Mouse (Mus musculus): ENCODE measurements around the gene Zbtb16.

Gene Zbtb16

GRCm38 (mm10) chr9:48710355-48711295 lies 125.4 kb downstream of the Zbtb16 start:
- no peak for DNase-seq (ENCODE audit: low read depth, low spot score)

- no peak for DNase-seq (ENCODE audit: low read depth, low spot score)
Observed at GRCm38 (mm10) chr9:48707824-48708229, 128.2 kb downstream of the Zbtb16 start.

GRCm38 (mm10) chr9:48707134-48707823 lies 128.7 kb downstream of the Zbtb16 start:
- peak; percentile 28 for DNase-seq (ENCODE audit: low read depth, low spot score)

- DNase-seq (ENCODE audit: low read depth, low spot score), result no peak
Observed at GRCm38 (mm10) chr9:48701296-48701695, 134.7 kb downstream of the Zbtb16 start.

GRCm38 (mm10) chr9:48700871-48701270 lies 135.2 kb downstream of the Zbtb16 start:
- DNase-seq (ENCODE audit: low read depth, low spot score), result no peak

- no peak for DNase-seq (ENCODE audit: low read depth, low spot score)
Observed at GRCm38 (mm10) chr9:48697470-48697815, 138.6 kb downstream of the Zbtb16 start.

- no peak for DNase-seq (ENCODE audit: low read depth, low spot score)
Observed at GRCm38 (mm10) chr9:48696731-48697469, 139.1 kb downstream of the Zbtb16 start.

GRCm38 (mm10) chr9:48696330-48696729 lies 139.7 kb downstream of the Zbtb16 start:
- no peak for DNase-seq (ENCODE audit: low read depth, low spot score)

- no peak for DNase-seq (ENCODE audit: low read depth, low spot score)
Observed at GRCm38 (mm10) chr9:48695796-48696195, 140.2 kb downstream of the Zbtb16 start.

GRCm38 (mm10) chr9:48694616-48695061 lies 141.4 kb downstream of the Zbtb16 start:
- DNase-seq (ENCODE audit: low read depth, low spot score), result no peak

GRCm38 (mm10) chr9:48693696-48694095 lies 142.3 kb downstream of the Zbtb16 start:
- no peak for DNase-seq (ENCODE audit: low read depth, low spot score)

- no peak for DNase-seq (ENCODE audit: low read depth, low spot score)
Observed at GRCm38 (mm10) chr9:48689718-48689980, 146.4 kb downstream of the Zbtb16 start.

- DNase-seq (ENCODE audit: low read depth, low spot score), result no peak
Observed at GRCm38 (mm10) chr9:48688859-48689717, 146.9 kb downstream of the Zbtb16 start.

- DNase-seq (ENCODE audit: low read depth, low spot score), result no peak
Observed at GRCm38 (mm10) chr9:48687891-48688290, 148.1 kb downstream of the Zbtb16 start.

GRCm38 (mm10) chr9:48685721-48686120 lies 150.3 kb downstream of the Zbtb16 start:
- no peak for DNase-seq (ENCODE audit: low read depth, low spot score)

- no peak for DNase-seq (ENCODE audit: low read depth, low spot score)
Observed at GRCm38 (mm10) chr9:48684144-48684543, 151.9 kb downstream of the Zbtb16 start.

GRCm38 (mm10) chr9:48681193-48681592 lies 154.8 kb downstream of the Zbtb16 start:
- no peak for DNase-seq (ENCODE audit: low read depth, low spot score)

- DNase-seq (ENCODE audit: low read depth, low spot score), result no peak
Observed at GRCm38 (mm10) chr9:48678426-48679358, 157.3 kb downstream of the Zbtb16 start.

- DNase-seq (ENCODE audit: low read depth, low spot score), result no peak
Observed at GRCm38 (mm10) chr9:48675151-48675790, 160.8 kb downstream of the Zbtb16 start.
